Mouse (Mus musculus): ENCODE data around the gene Tbc1d22a. TPM values are rescaled to one million over a fixed set of nuclear protein-coding genes. Genes with fewer than 3 reads are reported as not detected.

Tbc1d22a gene
- polyA plus RNA-seq, 1 experiment from 2014 or later = 9.2 TPM

DNA sequence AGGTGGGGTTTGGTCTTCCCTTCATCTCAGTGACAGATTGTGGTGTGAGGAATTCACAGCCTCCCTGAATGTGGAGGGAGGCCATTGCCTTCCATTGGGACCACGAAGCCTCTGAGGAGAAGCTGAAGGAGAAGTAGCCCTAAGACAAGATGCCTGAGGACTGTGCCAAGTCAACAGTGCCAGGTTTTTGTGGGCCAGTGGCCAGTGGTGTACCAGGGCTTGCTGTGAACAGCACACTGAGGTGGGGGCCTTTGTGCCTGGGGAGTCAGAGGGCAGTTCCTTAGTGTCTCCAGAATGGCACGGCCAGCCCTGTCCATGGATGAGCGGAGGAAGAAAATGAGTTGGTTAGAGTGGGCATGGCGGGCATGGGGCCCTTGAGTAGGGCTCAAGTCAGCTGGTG lies 45.9 kb downstream of the Tbc1d22a start:
- Histone ChIP-seq H3K9ac (no peak overlapping the region), H3K9me3 (replicated peaks) (no peaks in the 10 kb centered on the region), H3K4me2 (no peak overlapping the region), H3K4me1 (replicated peaks) (peaks cover 3% of the 10 kb centered on the region; the same call in 1 of the 2 replicates), H3K27me3 (no peaks in the 10 kb centered on the region), H3K4me3 (no peak overlapping the region), H3K27ac (no peak overlapping the region), H3K36me3 (no peaks in the 10 kb centered on the region)
- WGBS = 84% methylated on average over 4 of the region's 4 CpGs
- no peak for ATAC-seq (replicated peaks; ENCODE audit: insufficient number of reproducible peaks, insufficient read depth, low FRiP score, low read depth)

- H3K27me3 ChIP-seq = no peaks in the 10 kb centered on the region
- H3K4me3 ChIP-seq = no peak overlapping the region
- 0 out of 2 replicates have a peak, but pooled peaks cover 4% of the 10 kb centered on the region for H3K4me1 ChIP-seq (replicated peaks)
- ATAC-seq (replicated peaks; ENCODE audit: insufficient number of reproducible peaks, insufficient read depth, low FRiP score, low read depth) = no peak
- H3K4me2 ChIP-seq = no peak overlapping the region
- H3K9ac ChIP-seq = no peak overlapping the region
- WGBS = 58% methylated on average over 3 of the region's 3 CpGs
- no peak overlapping the region for H3K27ac ChIP-seq
- no peaks in the 10 kb centered on the region for H3K36me3 ChIP-seq
- no peaks in the 10 kb centered on the region for H3K9me3 ChIP-seq (replicated peaks)
These were observed 50.1 kb downstream of the Tbc1d22a start for GRCm38 (mm10) chr15:86264389-86264788.

- no peaks in the 10 kb centered on the region for H3K36me3 ChIP-seq
- H3K27ac ChIP-seq = no peak overlapping the region
- H3K9ac ChIP-seq = no peak overlapping the region
- H3K4me2 ChIP-seq = no peak overlapping the region
- ATAC-seq (replicated peaks; ENCODE audit: insufficient number of reproducible peaks, insufficient read depth, low FRiP score, low read depth) = no peak
- WGBS = 56% methylated on average over 7 of the region's 7 CpGs
- H3K4me3 ChIP-seq = no peak overlapping the region
- H3K27me3 ChIP-seq = no peaks in the 10 kb centered on the region
- 0 out of 2 replicates have a peak, but pooled peaks cover 4% of the 10 kb centered on the region for H3K4me1 ChIP-seq (replicated peaks)
- no peaks in the 10 kb centered on the region for H3K9me3 ChIP-seq (replicated peaks)
These were observed 50.5 kb downstream of the Tbc1d22a start for GRCm38 (mm10) chr15:86264803-86265202.

DNA sequence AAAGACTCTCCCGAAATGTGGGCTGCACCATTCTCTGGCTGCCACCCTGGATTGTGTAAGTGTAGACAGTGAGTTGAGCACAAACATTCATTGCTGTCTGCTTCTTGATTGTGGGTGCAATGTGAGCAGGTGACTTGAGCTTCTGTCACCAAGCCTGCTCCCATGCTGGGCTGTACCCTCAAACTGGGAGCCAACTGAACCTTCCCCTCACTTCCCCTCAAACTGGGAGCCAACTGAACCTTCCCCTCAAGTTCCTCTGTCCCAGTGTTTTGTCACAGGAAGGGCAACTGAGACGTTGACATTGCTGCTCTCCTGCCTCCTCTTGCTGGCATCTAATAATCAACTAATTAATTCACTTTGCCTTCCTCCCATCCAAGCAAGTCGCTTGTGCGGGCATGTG lies 52.7 kb downstream of the Tbc1d22a start:
- no peak overlapping the region for H3K4me3 ChIP-seq
- H3K9ac ChIP-seq = no peak overlapping the region
- no peak for ATAC-seq (replicated peaks; ENCODE audit: insufficient number of reproducible peaks, insufficient read depth, low FRiP score, low read depth)
- H3K4me2 ChIP-seq = no peak overlapping the region
- H3K4me1 ChIP-seq (replicated peaks) = 0 out of 2 replicates have a peak, but pooled peaks cover 4% of the 10 kb centered on the region
- no peaks in the 10 kb centered on the region for H3K9me3 ChIP-seq (replicated peaks)
- no peaks in the 10 kb centered on the region for H3K27me3 ChIP-seq
- WGBS = 77% methylated on average over 4 of the region's 4 CpGs
- no peaks in the 10 kb centered on the region for H3K36me3 ChIP-seq
- no peak overlapping the region for H3K27ac ChIP-seq

GRCm38 (mm10) chr15:86268526-86268925 lies 54.3 kb downstream of the Tbc1d22a start:
- no peak overlapping the region for H3K27ac ChIP-seq
- 35% methylated on average over 1 of the region's 1 CpGs for WGBS
- H3K9ac ChIP-seq = no peak overlapping the region
- no peaks in the 10 kb centered on the region for H3K36me3 ChIP-seq
- 0 out of 2 replicates have a peak, but pooled peaks cover 4% of the 10 kb centered on the region for H3K4me1 ChIP-seq (replicated peaks)
- no peak for ATAC-seq (replicated peaks; ENCODE audit: insufficient number of reproducible peaks, insufficient read depth, low FRiP score, low read depth)
- no peak overlapping the region for H3K4me2 ChIP-seq
- H3K9me3 ChIP-seq (replicated peaks) = no peaks in the 10 kb centered on the region
- no peak overlapping the region for H3K4me3 ChIP-seq
- no peaks in the 10 kb centered on the region for H3K27me3 ChIP-seq

DNA sequence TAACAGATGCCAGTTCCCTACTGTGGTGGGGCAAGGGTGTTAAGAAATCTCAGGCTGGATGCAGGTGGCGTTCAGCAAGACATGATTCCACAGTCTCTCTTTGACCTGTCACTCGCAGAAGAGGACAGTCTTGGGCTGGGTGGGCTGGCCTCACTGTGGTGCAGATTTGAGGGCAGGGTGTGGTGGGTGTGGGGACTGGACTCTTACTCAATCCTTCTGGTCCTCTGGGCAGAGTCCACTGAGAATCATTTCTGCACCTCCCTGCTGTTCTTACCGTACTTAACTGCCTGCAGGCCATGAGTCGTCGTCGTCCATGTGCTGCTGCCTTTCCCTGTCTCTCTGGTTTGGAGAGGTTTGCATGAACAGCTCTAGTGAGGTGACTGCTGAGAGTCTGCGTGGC lies 61.5 kb downstream of the Tbc1d22a start:
- Histone ChIP-seq H3K36me3 (no peaks in the 10 kb centered on the region), H3K4me3 (no peak overlapping the region), H3K27ac (no peak overlapping the region), H3K27me3 (no peaks in the 10 kb centered on the region), H3K9ac (no peak overlapping the region), H3K9me3 (replicated peaks) (no peaks in the 10 kb centered on the region), H3K4me2 (no peak overlapping the region), H3K4me1 (replicated peaks) (no peaks in the 10 kb centered on the region)
- ATAC-seq (replicated peaks; ENCODE audit: insufficient number of reproducible peaks, insufficient read depth, low FRiP score, low read depth) = no peak
- WGBS = 80% methylated on average over 7 of the region's 7 CpGs

GRCm38 (mm10) chr15:86276538-86277264 lies 62.4 kb downstream of the Tbc1d22a start:
- no peak overlapping the region for H3K9ac ChIP-seq
- H3K4me3 ChIP-seq = no peak overlapping the region
- no peaks in the 10 kb centered on the region for H3K4me1 ChIP-seq (replicated peaks)
- no peaks in the 10 kb centered on the region for H3K36me3 ChIP-seq
- H3K4me2 ChIP-seq = no peak overlapping the region
- 77% methylated on average over 11 of the region's 11 CpGs for WGBS
- no peak for ATAC-seq (replicated peaks; ENCODE audit: insufficient number of reproducible peaks, insufficient read depth, low FRiP score, low read depth)
- no peak overlapping the region for H3K27ac ChIP-seq
- H3K27me3 ChIP-seq = no peaks in the 10 kb centered on the region
- H3K9me3 ChIP-seq (replicated peaks) = no peaks in the 10 kb centered on the region

DNA sequence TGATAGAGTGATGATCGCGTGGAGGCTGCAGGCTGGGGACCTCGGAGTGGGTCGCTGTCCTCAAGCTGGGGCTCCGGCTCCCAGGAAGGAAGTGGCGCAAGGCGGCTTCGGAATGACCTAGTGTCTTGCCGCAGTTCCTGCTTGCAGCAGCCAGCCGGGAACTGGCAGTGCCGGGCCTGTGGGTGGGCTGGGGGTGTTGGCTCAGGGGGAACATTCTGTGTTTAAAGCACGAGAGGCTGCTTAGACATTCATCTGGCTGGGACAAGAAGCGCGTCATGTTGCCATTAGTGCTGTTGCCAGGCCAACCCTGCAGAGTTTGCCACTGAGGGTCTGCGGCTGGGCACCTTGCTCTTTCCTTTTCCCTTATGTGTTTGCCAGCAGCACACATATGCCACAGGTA lies 63.2 kb downstream of the Tbc1d22a start:
- no peaks in the 10 kb centered on the region for H3K36me3 ChIP-seq
- no peak overlapping the region for H3K4me2 ChIP-seq
- H3K27me3 ChIP-seq = no peaks in the 10 kb centered on the region
- no peak overlapping the region for H3K9ac ChIP-seq
- H3K27ac ChIP-seq = no peak overlapping the region
- no peaks in the 10 kb centered on the region for H3K9me3 ChIP-seq (replicated peaks)
- ATAC-seq (replicated peaks; ENCODE audit: insufficient number of reproducible peaks, insufficient read depth, low FRiP score, low read depth) = no peak
- no peak overlapping the region for H3K4me3 ChIP-seq
- H3K4me1 ChIP-seq (replicated peaks) = no peaks in the 10 kb centered on the region
- 83% methylated on average over 15 of the region's 15 CpGs for WGBS

DNA sequence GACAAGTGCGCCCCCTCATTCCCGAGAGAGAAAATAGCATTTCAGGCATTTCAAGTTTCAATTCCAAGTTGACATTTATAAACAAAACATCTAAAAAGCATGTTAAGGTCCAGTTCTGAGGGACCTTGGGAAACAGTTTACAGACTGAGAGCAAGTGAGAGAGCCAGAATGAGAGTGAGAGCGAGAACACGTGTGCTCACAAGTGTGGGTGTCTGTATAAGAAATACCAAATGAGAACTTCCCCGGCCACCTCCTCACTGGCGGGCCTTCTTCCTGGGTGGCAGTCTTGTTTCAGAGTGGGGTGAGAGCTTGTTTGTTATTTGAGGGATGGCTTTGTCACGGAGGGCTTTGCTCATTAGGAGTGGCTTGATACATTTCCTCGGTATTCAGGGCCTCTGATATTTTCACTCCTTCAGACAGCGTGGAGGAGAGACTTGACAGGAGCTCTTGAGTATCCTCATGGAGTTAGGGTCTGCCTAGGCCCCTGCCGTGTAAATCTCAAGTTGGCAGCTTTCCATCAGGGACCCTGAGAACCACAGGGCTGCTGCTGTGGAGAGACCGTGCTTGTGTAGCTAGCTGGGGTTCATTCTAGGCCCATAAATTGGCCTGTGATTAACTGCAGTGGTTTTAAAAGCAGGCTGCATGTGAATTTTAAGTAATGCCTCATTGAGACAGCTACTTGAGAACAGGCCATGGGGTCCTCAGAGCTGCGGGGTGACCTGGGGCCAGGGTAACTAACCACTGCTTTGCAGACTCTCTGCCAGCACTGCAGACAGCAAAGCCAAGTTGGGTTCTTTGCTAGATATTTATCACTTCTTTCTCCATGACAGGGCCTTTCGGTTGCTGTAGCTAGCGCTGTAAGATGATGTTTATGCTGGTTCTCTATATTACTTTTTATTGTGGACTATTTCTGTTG lies 65.1 kb downstream of the Tbc1d22a start:
- no peaks in the 10 kb centered on the region for H3K4me1 ChIP-seq (replicated peaks)
- no peak overlapping the region for H3K4me2 ChIP-seq
- no peaks in the 10 kb centered on the region for H3K36me3 ChIP-seq
- no peak overlapping the region for H3K27ac ChIP-seq
- H3K4me3 ChIP-seq = no peak overlapping the region
- no peak overlapping the region for H3K9ac ChIP-seq
- 81% methylated on average over 14 of the region's 14 CpGs for WGBS
- ATAC-seq (replicated peaks; ENCODE audit: insufficient number of reproducible peaks, insufficient read depth, low FRiP score, low read depth) = no peak
- H3K27me3 ChIP-seq = no peaks in the 10 kb centered on the region
- no peaks in the 10 kb centered on the region for H3K9me3 ChIP-seq (replicated peaks)

DNA sequence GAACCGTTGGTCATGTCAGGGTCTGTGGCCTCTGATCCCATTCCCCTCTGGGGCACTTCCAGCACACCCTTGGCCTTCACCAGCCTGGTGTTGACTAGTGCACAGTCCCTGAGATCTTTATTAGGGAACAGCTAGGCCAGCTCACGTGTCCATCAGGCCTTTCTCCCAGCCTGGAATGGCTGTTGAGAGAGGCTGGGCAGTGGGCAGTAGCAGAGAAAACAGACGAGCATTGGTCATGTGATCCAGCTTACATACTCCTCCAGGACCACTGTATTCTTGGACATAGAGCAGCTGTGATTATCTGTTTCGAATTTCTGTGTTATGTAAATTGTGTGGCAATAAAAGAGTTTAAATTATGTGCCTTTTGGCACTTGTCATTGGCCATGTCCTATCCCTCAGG lies 65.9 kb downstream of the Tbc1d22a start:
- Histone ChIP-seq H3K27me3 (no peaks in the 10 kb centered on the region), H3K9ac (no peak overlapping the region), H3K9me3 (replicated peaks) (no peaks in the 10 kb centered on the region), H3K36me3 (no peaks in the 10 kb centered on the region), H3K4me1 (replicated peaks) (no peaks in the 10 kb centered on the region), H3K4me2 (no peak overlapping the region), H3K4me3 (no peak overlapping the region), H3K27ac (no peak overlapping the region)
- 57% methylated on average over 4 of the region's 4 CpGs for WGBS
- no peak for ATAC-seq (replicated peaks; ENCODE audit: insufficient number of reproducible peaks, insufficient read depth, low FRiP score, low read depth)

DNA sequence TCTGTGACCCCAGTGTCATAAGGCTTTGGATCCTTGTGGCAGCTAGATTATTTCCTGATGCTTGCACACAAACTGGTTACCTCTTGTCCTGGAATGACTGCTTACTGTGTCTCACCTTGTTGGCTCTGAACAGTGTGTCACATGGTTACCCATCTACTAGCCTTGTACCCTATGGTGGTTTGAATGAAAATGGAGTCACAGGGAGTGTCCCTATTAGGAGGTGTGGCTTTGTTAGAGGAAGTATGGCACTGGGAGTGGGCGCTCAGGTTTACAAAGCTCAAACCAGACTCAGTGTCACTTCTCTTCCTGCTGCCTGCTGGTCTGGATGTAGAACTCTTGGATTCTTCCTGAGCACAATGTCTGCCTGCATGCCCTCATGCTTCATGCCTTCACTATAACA lies 69.0 kb downstream of the Tbc1d22a start:
- H3K4me2 ChIP-seq = no peak overlapping the region
- no peak overlapping the region for H3K4me3 ChIP-seq
- WGBS = 86% methylated on average over 1 of the region's 1 CpGs
- H3K27ac ChIP-seq = no peak overlapping the region
- H3K9me3 ChIP-seq (replicated peaks) = no peaks in the 10 kb centered on the region
- H3K4me1 ChIP-seq (replicated peaks) = no peaks in the 10 kb centered on the region
- H3K27me3 ChIP-seq = no peaks in the 10 kb centered on the region
- H3K36me3 ChIP-seq = no peaks in the 10 kb centered on the region
- ATAC-seq (replicated peaks; ENCODE audit: insufficient number of reproducible peaks, insufficient read depth, low FRiP score, low read depth) = no peak
- H3K9ac ChIP-seq = no peak overlapping the region

Measured in heart, embryonic 15.5 days (tissue).